Mouse (Mus musculus): ENCODE results near the gene Olfr64.
A peak's percentile ranks its signal among the peaks of the same experiment; 100 is the strongest.

The Olfr64 gene

GRCm38 (mm10) chr7:103894385-103894784 lies at the start of gene Olfr64:
TSS of gene Olfr64 (minus strand) at chr7:103894485.
- no peak for DNase-seq

GRCm38 (mm10) chr7:103942730-103943129 lies 48.4 kb upstream of the Olfr64 start:
- peak; percentile 90 for DNase-seq

GRCm38 (mm10) chr7:103934264-103934663 lies 40.0 kb upstream of the Olfr64 start, which contains the start of gene Olfr632:
TSS of gene Olfr632 (plus strand) at chr7:103934347.
- DNase-seq: peak; percentile 8

DNA sequence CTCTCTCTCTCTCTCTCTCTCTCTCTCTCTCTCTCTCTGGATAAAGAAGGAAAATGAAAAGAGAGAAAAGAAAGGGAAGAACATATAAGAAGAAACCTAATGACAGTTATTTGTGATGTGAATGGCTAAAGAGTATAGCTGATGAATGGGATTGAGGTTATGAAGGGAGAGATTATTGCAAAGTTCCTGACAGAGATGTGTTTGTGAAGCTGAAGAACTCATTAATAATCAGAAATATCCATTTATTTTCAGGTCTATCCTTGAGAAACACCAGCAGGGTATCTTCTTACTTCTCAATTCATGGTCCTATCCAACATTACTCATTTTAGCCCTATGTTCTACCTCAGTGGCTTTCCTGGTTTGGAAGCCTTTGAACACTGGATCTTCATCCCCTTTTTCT lies 34.2 kb upstream of the Olfr64 start, which contains the start of gene Olfr631:
Gene Olfr631, plus strand, starts transcription at position 301 of the 400 bp plus-strand sequence.
- no peak for DNase-seq

DNA sequence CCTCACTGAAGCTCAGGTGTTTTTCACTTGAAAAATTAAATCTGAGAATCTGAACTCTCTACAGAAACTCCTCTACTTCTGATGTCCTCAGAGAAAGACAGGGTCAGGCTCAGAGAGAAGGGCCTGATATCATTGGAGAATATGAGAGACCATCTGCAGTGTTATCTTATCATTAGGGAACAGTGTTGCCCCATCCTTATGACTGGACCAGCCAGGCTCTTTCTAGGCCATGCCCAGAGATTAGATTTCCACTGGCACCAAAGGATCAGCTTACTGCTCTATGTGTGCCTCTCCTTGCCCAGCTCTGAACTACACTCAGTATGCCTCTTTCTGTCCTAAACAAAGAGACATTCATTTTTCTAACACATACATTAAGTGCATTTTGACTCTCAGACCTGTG lies 21.1 kb upstream of the Olfr64 start:
- peak; percentile 76 for DNase-seq

DNA sequence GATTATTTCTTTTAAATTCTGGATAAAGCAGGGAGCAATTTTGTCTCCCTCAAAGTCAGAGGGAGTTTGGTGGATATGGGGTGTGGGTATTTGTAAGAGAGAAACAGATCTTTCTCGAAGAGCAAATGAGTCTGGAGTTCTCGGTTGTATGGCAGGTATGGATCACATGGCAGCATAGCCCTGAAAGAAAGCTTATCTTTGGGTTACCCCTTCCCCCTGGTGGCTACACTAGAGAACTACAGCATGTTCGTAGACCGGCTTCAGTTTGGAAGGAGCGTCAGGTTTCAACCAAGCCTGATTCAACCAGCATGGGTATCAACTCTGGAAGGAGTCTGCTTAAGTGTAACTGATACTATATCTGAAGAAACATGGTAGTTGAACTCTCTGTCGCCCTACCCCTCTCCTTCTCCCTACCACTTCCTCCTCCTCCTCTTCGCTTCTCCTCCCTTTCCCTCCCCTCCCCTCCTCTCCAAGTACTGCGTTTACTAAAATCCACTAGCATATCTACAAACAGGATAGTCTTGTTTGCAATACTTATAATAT lies 18.8 kb upstream of the Olfr64 start:
- DNase-seq: peak; percentile 80

DNA sequence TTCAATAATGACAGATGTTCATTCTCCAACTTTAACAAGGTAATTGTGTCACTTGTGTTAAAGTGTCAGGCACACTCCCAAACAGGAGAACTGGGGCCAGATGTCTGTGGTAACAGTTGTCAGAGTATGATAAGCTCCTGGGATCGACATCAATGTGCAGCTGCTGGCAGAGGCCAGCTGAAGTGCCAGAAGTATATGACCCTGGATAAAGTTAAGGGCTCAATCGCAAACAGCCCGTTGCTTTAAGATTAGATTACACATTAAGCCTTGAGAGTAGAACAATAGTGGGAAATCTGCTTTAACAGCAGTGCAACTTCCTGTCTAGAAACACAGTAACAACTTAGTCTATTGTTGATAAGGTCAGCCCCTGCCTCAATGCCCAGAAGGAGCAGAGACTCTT lies 15.8 kb upstream of the Olfr64 start:
- DNase-seq: peak; percentile 84

GRCm38 (mm10) chr7:103903187-103903586 lies 8.9 kb upstream of the Olfr64 start, which contains the start of gene Olfr65:
TSS of gene Olfr65 (plus strand) at chr7:103903487.
- no peak for DNase-seq

- DNase-seq: no peak
Observed at GRCm38 (mm10) chr7:103886152-103886551, 8.1 kb downstream of the Olfr64 start, which contains the start of gene Olfr66. TSS of gene Olfr66 (minus strand) at chr7:103886252.

DNA sequence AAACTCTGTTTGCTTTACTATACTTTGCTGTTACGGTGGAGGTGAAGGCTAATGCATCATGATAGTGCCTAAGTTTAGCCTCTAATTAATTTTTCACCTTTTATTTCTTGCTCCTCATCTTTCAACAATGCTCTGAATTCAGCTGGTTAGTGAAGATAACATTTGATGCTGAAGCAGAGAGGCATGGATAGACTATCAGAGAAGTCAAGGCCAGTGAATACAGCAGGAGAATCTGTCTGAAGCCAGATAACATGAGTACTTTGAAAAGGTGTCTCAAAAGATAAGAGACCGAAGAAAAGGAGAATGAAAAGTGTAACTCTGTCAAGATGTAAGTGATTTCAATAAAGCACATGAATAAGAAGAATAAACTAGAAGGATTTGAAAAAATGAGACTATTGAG lies 17.2 kb downstream of the Olfr64 start:
- DNase-seq: no peak

- peak; percentile 25 for DNase-seq
Observed at GRCm38 (mm10) chr7:103874451-103874850, 19.8 kb downstream of the Olfr64 start.

- peak; percentile 48 for DNase-seq
Observed at GRCm38 (mm10) chr7:103873064-103873463, 21.2 kb downstream of the Olfr64 start.

GRCm38 (mm10) chr7:103870667-103871066 lies 23.6 kb downstream of the Olfr64 start:
- DNase-seq: peak; percentile 84

DNA sequence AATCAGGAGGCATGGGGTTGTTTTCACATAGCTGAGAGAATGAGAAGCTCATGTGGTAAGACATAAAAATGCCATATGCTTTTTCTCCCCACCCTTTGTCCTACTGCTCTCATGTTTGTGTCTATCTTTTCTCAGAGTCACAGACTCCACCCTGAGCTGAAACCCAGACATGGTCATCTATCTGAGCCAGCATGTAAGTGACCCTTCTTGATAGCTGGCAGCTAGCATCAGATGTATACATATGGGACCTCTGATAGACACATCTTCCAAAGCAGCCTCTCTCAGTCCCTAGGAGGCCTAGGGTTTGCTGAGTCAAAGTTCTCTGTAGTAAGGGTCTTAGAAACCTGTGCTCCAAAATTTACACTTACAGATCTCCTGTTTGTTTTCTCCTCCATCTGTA lies 28.6 kb downstream of the Olfr64 start:
- DNase-seq: peak; percentile 80

GRCm38 (mm10) chr7:103861531-103861930 lies 32.8 kb downstream of the Olfr64 start:
- DNase-seq: no peak

DNA sequence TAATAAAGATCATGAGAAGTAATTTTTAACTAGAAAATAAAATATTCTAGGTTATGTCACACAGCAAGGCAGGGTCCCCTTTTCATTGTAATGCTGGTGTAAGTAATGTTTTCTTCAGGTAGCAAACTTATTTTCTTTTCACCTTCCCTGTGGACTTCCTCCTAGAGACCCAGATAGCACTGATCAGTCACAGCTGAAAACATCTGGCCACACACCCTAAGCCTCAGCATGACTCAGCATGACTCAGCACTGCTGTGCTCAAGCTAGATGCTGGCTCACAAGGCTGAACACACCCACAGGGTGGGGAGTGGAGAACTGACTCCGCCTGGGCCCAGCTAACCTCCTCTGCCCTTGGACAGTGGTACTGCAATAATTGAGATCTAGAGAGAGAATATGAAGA lies 33.4 kb downstream of the Olfr64 start:
- DNase-seq: peak; percentile 99

GRCm38 (mm10) chr7:103859076-103859475 lies 35.2 kb downstream of the Olfr64 start:
- peak; percentile 92 for DNase-seq

DNA sequence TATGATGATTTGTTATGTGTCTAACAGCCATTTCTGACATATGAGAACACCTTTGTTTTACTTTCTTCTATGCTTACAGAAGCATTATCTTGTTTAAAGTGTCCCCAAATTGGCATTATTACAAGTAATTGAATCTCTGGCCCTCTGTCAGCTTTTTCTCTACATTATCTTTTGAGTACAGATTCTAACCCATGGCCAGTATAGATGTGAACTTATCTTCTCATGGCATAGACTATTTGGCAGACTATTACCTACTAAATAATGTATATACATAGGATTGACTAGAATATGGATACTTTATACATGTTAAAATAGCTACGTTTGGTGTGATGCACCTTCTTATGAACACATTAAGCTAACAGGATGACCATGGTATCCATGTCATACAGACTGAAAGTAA lies 39.6 kb downstream of the Olfr64 start:
- DNase-seq: no peak

DNA sequence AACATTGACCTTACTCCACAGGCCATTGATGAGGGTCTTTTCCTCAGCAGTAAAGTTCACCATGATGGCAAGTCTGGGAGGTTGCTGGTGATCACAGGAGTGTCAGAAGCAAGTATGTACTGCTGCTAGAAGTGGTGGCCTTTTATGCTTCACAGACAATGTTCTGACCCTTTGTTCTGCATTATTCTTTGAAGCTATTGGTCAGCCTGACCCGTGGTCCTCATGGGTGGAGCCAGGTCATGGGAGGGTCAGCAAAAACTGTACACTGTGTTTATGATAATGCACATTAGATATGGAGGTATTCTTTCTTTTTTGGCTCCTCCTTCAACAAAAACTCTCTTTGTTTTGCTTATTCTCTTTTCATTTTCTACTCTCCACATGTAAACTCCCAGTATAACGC lies 41.2 kb downstream of the Olfr64 start, which contains the start of gene Hbb-y:
Gene Hbb-y, minus strand, starts transcription at position 127 of the 400 bp plus-strand sequence.
- peak; percentile 26 for DNase-seq

- peak; percentile 46 for DNase-seq
Observed at GRCm38 (mm10) chr7:103844525-103845325, 49.6 kb downstream of the Olfr64 start.

GRCm38 (mm10) chr7:103843034-103843433 lies 51.3 kb downstream of the Olfr64 start, which contains the start of gene Hbb-bh1:
TSS of gene Hbb-bh1 (minus strand) at chr7:103843164.
- DNase-seq: no peak

GRCm38 (mm10) chr7:103840268-103840667 lies 54.0 kb downstream of the Olfr64 start, which contains the start of gene Hbb-bh2:
TSS of gene Hbb-bh2 (minus strand) at chr7:103840520.
- no peak for DNase-seq

Data from liver (tissue).